ENCODE assay signal across 9 mouse cellular contexts in genomic region chr4:89575529-89575928, GRCm38 (mm10).
A peak's percentile ranks its signal among the peaks of the same experiment; 100 is the strongest.
DNase-seq lines count a peak whose midpoint lies in the region; ATAC-seq and TF ChIP-seq lines count a peak whose summit lies in the region.
"Had no signal": no experiment of that assay in that cellular context is flagged by ENCODE, and none has a peak within 500 bp of the region (broad histone marks: within the 10 kb centered on the region; RNA-seq: fewer than 3 reads in every experiment).

No protein-coding gene starts in this region.

- peak; percentile 3 for TF ChIP-seq CTCF in C2C12 (IDR thresholded peaks at IDR 0.05; ENCODE audit: control insufficient read depth, insufficient read depth, insufficient read length)

- no peaks in the 10 kb centered on the region for H3K36me3 ChIP-seq in C2C12 (ENCODE audit: control insufficient read depth, insufficient read depth)
- H3K36me3 ChIP-seq in neural tube, embryonic 12.5 days = no peaks in the 10 kb centered on the region
- H3K36me3 ChIP-seq: heart, embryonic 13.5 days; stomach, embryonic 15.5 days had no signal

- DNase-seq in ES-CJ7 (ENCODE audit: low read depth, low spot score) = peak; percentile 57
- peak; percentile 80 to 82 for DNase-seq in cerebellum, postnatal 10 days
- DNase-seq in frontal cortex, postnatal 25 days (ENCODE audit: low spot score in 2 of 2) = peak; percentile 28 to 39
- peak; percentile 55 to 61 for DNase-seq in left cerebral cortex, adult 18-20 months (ENCODE audit: low spot score in 2 of 2)
- DNase-seq in thymus, postnatal 14 days = no peak

- no peak overlapping the region for H3K4me2 ChIP-seq in neural tube, embryonic 12.5 days (replicated peaks)
- H3K4me2 ChIP-seq: heart, embryonic 13.5 days; stomach, embryonic 15.5 days had no signal

- H3K79me3 ChIP-seq in C2C12 (ENCODE audit: low read depth) = no peaks in the 10 kb centered on the region

- no peak overlapping the region for H3K9ac ChIP-seq in neural tube, embryonic 12.5 days
- H3K9ac ChIP-seq: heart, embryonic 13.5 days; stomach, embryonic 15.5 days had no signal

- H3K27ac ChIP-seq in neural tube, embryonic 12.5 days = no peak overlapping the region
- H3K27ac ChIP-seq: heart, embryonic 13.5 days; stomach, embryonic 15.5 days had no signal

- WGBS in neural tube, embryonic 12.5 days = 25% methylated on average over 10 of the region's 10 CpGs

- peak; percentile 87 for ATAC-seq in neural tube, embryonic 12.5 days (ENCODE audit: low FRiP score, low read depth)

- no peaks in the 10 kb centered on the region for H3K9me3 ChIP-seq in neural tube, embryonic 12.5 days
- H3K9me3 ChIP-seq: heart, embryonic 13.5 days; stomach, embryonic 15.5 days had no signal

- H3K4me1 ChIP-seq in neural tube, embryonic 12.5 days = no peaks in the 10 kb centered on the region
- H3K4me1 ChIP-seq: heart, embryonic 13.5 days; stomach, embryonic 15.5 days had no signal

- H3K27me3 ChIP-seq in C2C12 (ENCODE audit: control insufficient read depth, insufficient read depth, insufficient read length) = peaks cover 3% of the 10 kb centered on the region
- H3K27me3 ChIP-seq in neural tube, embryonic 12.5 days (replicated peaks) = no peaks in the 10 kb centered on the region

- H3ac ChIP-seq in C2C12 (ENCODE audit: control insufficient read depth, insufficient read length, low read depth) = no peak overlapping the region

- H3K79me2 ChIP-seq in C2C12 (ENCODE audit: control insufficient read depth, insufficient read depth) = no peaks in the 10 kb centered on the region

- H3K4me3 ChIP-seq in C2C12 (ENCODE audit: insufficient read depth, poor library complexity, severe bottlenecking) = no peak overlapping the region
- H3K4me3 ChIP-seq in neural tube, embryonic 12.5 days = no peak overlapping the region
- H3K4me3 ChIP-seq: heart, embryonic 13.5 days; stomach, embryonic 15.5 days had no signal

TF ChIP-seq in C2C12, 6 proteins besides CTCF, POLR2A, EP300 and RAD21:
- TF ChIP-seq USF1 (IDR thresholded peaks at IDR 0.05; ENCODE audit: low read depth) (no peak), MYOG (IDR thresholded peaks at IDR 0.05; ENCODE audit: control insufficient read depth, extremely low read depth, insufficient read length) (no peak), MYOD1 (IDR thresholded peaks at IDR 0.05; ENCODE audit: control insufficient read depth, insufficient read length, low read depth) (no peak), CEBPB (IDR thresholded peaks at IDR 0.05; ENCODE audit: low read depth) (no peak), MAX (IDR thresholded peaks at IDR 0.05) (no peak), FOSL1 (IDR thresholded peaks at IDR 0.05; ENCODE audit: insufficient read depth, low read length, poor library complexity, severe bottlenecking) (no peak)
TF ChIP-seq in C2C12: peak in this region for 0.
